Mouse (Mus musculus) midbrain, embryonic 16.5 days (tissue): ENCODE data around the gene Wfdc3. TPM values are rescaled to one million over a fixed set of nuclear protein-coding genes. Genes with fewer than 3 reads are reported as not detected.

ENCODE experiments used
- ATAC-seq: fragments of 200-750 bp; cut with Nextera tagmentation; 2 replicates; pipeline ENCODE4 v1.8.0; 2017; ENCODE audit warnings: moderate TSS enrichment
- H3K27ac ChIP-seq: fragments of 300-500 bp; sonication (generic); 2 replicates; pipeline ENCODE4 v1.5.1; 2014; ENCODE audit warnings: mild to moderate bottlenecking, low read length, mixed read lengths
- H3K27me3 ChIP-seq: fragments of 300-500 bp; sonication (generic); 2 replicates; pipeline ENCODE4 v1.6.1; 2014; ENCODE audit warnings: low read depth, low read length, mixed read lengths; ENCODE audit not compliant: control insufficient read depth, insufficient read depth
- H3K36me3 ChIP-seq: fragments of 300-500 bp; sonication (generic); 2 replicates; pipeline ENCODE4 v1.6.1; 2014; ENCODE audit warnings: mild to moderate bottlenecking, low read length, moderate library complexity, mixed read lengths; ENCODE audit not compliant: control insufficient read depth, insufficient read depth
- H3K4me1 ChIP-seq: fragments of 300-500 bp; sonication (generic); 2 replicates; pipeline ENCODE4 v1.6.1; 2014; ENCODE audit warnings: mild to moderate bottlenecking, low read length, mixed read lengths; ENCODE audit not compliant: control insufficient read depth, insufficient read depth
- H3K4me2 ChIP-seq: fragments of 300-500 bp; sonication (generic); 2 replicates; pipeline ENCODE4 v1.6.1; 2014; ENCODE audit warnings: mild to moderate bottlenecking, low read length, mixed read lengths
- H3K4me3 ChIP-seq: fragments of 300-500 bp; sonication (generic); 2 replicates; pipeline ENCODE4 v1.5.1; 2014; ENCODE audit warnings: low read depth, mild to moderate bottlenecking, low read length, moderate library complexity, mixed read lengths
- H3K9ac ChIP-seq: fragments of 300-500 bp; sonication (generic); 2 replicates; pipeline ENCODE4 v1.6.1; 2014; ENCODE audit warnings: low read depth, low read length, mixed read lengths
- H3K9me3 ChIP-seq: fragments of 300-500 bp; sonication (generic); replicated peaks from 2 replicates; pipeline ENCODE4 v1.6.1; 2014; ENCODE audit warnings: mild to moderate bottlenecking, low read length, mixed read lengths; ENCODE audit not compliant: control insufficient read depth, poor library complexity, severe bottlenecking
- WGBS: fragments of 180-500 bp; shearing (Covaris S2); extraction: QIAGEN DNeasy Blood & Tissue Kit; methylation state at CpG from one replicate; pipeline ENCODE4 v1.1.7; 2014; 5-methylcytosine and 5-hydroxymethylcytosine counted together
- polyA plus RNA-seq: library from polyadenylated mRNA; unstranded; fragments of >200 nt; fragmentation: Nextera tagmentation; extraction: Ambion mirVana; gene quantifications from 2 replicates; pipeline ENCODE4 v1.2.1, GENCODE M21; 2015

Gene Wfdc3
- polyA plus RNA-seq, 1 experiment from 2014 or later: 1.5 TPM

- peak overlapping the region; percentile 72 for H3K4me2 ChIP-seq
- no peak overlapping the region for H3K27ac ChIP-seq
- 79% methylated on average over 3 of the region's 3 CpGs for WGBS
- no peak for ATAC-seq
- no peaks in the 10 kb centered on the region for H3K27me3 ChIP-seq
- peak overlapping the region; percentile 64 for H3K4me3 ChIP-seq
- H3K4me1 ChIP-seq: peaks cover 27% of the 10 kb centered on the region
- H3K36me3 ChIP-seq: peaks cover 8% of the 10 kb centered on the region
- no peaks in the 10 kb centered on the region for H3K9me3 ChIP-seq
- peak overlapping the region; percentile 74 for H3K9ac ChIP-seq
Observed at GRCm38 (mm10) chr2:164787032-164787431, 41.3 kb upstream of the Wfdc3 start.

GRCm38 (mm10) chr2:164786388-164786885, 40.7 kb upstream of the Wfdc3 start:
- ATAC-seq: peak; percentile 38
- Histone ChIP-seq H3K4me3 (peak overlapping the region; percentile 64), H3K4me1 (peaks cover 27% of the 10 kb centered on the region), H3K27ac (peak overlapping the region; percentile 64), H3K9ac (peak overlapping the region; percentile 74), H3K27me3 (no peaks in the 10 kb centered on the region), H3K9me3 (no peaks in the 10 kb centered on the region), H3K4me2 (peak overlapping the region; percentile 72), H3K36me3 (peaks cover 4% of the 10 kb centered on the region)
- 13% methylated on average over 15 of the region's 15 CpGs for WGBS

GRCm38 (mm10) chr2:164785481-164786387, 40.0 kb upstream of the Wfdc3 start, which contains the start of gene Snx21:
TSS of gene Snx21 (plus strand) at chr2:164785823.
- Histone ChIP-seq H3K27me3 (no peaks in the 10 kb centered on the region), H3K4me2 (peak within 1 kb of the TSS; percentile 72), H3K4me1 (peaks cover 27% of the 10 kb centered on the region), H3K9ac (peak within 1 kb of the TSS; percentile 74), H3K4me3 (peak within 1 kb of the TSS; percentile 64), H3K36me3 (peaks cover 1% of the 10 kb centered on the region; the same call in 1 of the 2 replicates), H3K9me3 (no peaks in the 10 kb centered on the region), H3K27ac (peak within 1 kb of the TSS; percentile 64)
- ATAC-seq: peak; percentile 78
- whole genome bisulfite sequencing: under 1% methylated on average over 75 of the region's 89 CpGs

GRCm38 (mm10) chr2:164784869-164785420, 39.2 kb upstream of the Wfdc3 start:
- WGBS: 12% methylated on average over 7 of the region's 7 CpGs
- ATAC-seq: no peak
- peak overlapping the region; percentile 64; the same call in 1 of the 2 replicates for H3K27ac ChIP-seq

GRCm38 (mm10) chr2:164783926-164784581, 38.3 kb upstream of the Wfdc3 start:
- Histone ChIP-seq H3K4me1 (peaks cover 27% of the 10 kb centered on the region), H3K4me3 (no peak overlapping the region), H3K9me3 (no peaks in the 10 kb centered on the region), H3K4me2 (no peak overlapping the region), H3K27ac (no peak overlapping the region), H3K27me3 (no peaks in the 10 kb centered on the region), H3K36me3 (no peaks in the 10 kb centered on the region), H3K9ac (no peak overlapping the region)
- ATAC-seq: no peak
- WGBS: 78% methylated on average over 7 of the region's 7 CpGs

More at GRCm38 (mm10) chr2:164784869-164785420, 39.2 kb upstream of the Wfdc3 start:
- Histone ChIP-seq H3K27me3 (no peaks in the 10 kb centered on the region), H3K36me3 (no peaks in the 10 kb centered on the region), H3K4me1 (peaks cover 27% of the 10 kb centered on the region), H3K4me2 (peak overlapping the region; percentile 72), H3K4me3 (peak overlapping the region; percentile 64), H3K9ac (peak overlapping the region; percentile 74), H3K9me3 (no peaks in the 10 kb centered on the region)

GRCm38 (mm10) chr2:164781876-164782275, 36.1 kb upstream of the Wfdc3 start:
- H3K4me2 ChIP-seq: no peak overlapping the region
- no peaks in the 10 kb centered on the region for H3K9me3 ChIP-seq
- no peak for ATAC-seq
- no peaks in the 10 kb centered on the region for H3K36me3 ChIP-seq
- H3K27ac ChIP-seq: no peak overlapping the region
- H3K9ac ChIP-seq: no peak overlapping the region
- H3K4me1 ChIP-seq: peaks cover 10% of the 10 kb centered on the region
- H3K4me3 ChIP-seq: no peak overlapping the region
- 66% methylated on average over 4 of the region's 4 CpGs for WGBS
- no peaks in the 10 kb centered on the region for H3K27me3 ChIP-seq

GRCm38 (mm10) chr2:164779481-164780086, 33.9 kb upstream of the Wfdc3 start, which contains the start of gene Tnnc2:
TSS of gene Tnnc2 (minus strand) at chr2:164779967.
- no peak within 1 kb of the TSS for H3K27ac ChIP-seq
- WGBS: 72% methylated on average over 8 of the region's 8 CpGs
- H3K36me3 ChIP-seq: no peaks in the 10 kb centered on the region

GRCm38 (mm10) chr2:164778809-164779208, 33.1 kb upstream of the Wfdc3 start:
- H3K4me2 ChIP-seq: no peak overlapping the region
- no peak for ATAC-seq
- H3K27me3 ChIP-seq: no peaks in the 10 kb centered on the region
- WGBS: 87% methylated on average over 7 of the region's 7 CpGs
- H3K9ac ChIP-seq: no peak overlapping the region
- no peaks in the 10 kb centered on the region for H3K4me1 ChIP-seq
- no peaks in the 10 kb centered on the region for H3K9me3 ChIP-seq
- no peak overlapping the region for H3K4me3 ChIP-seq
- no peak overlapping the region for H3K27ac ChIP-seq
- H3K36me3 ChIP-seq: no peaks in the 10 kb centered on the region

More at GRCm38 (mm10) chr2:164779481-164780086, 33.9 kb upstream of the Wfdc3 start, which contains the start of gene Tnnc2:
- no peak for ATAC-seq
- no peaks in the 10 kb centered on the region for H3K4me1 ChIP-seq
- no peak within 1 kb of the TSS for H3K4me3 ChIP-seq
- no peaks in the 10 kb centered on the region for H3K9me3 ChIP-seq
- H3K27me3 ChIP-seq: no peaks in the 10 kb centered on the region
- H3K4me2 ChIP-seq: no peak within 1 kb of the TSS
- H3K9ac ChIP-seq: no peak within 1 kb of the TSS
